Mouse (Mus musculus): ENCODE measurements at regions not wholly inside any gene's neighbourhood (a gene's known extent, or its start where the extent isn't known, plus 50 kb on each side); places are given as distances from the start of the nearest gene placed in this dataset.

GRCm38 (mm10) chr2:8770636-8771035 lies 1110.4 kb upstream of the 4930412O13Rik start:
- TF ChIP-seq GATA1 (IDR thresholded peaks at IDR 0.05; ENCODE audit: low read length): no peak
- TF ChIP-seq TAL1 (IDR thresholded peaks at IDR 0.05; ENCODE audit: low read length): no peak
